Mouse (Mus musculus): ENCODE results near the gene H2al1i. TPM values are rescaled to one million over a fixed set of nuclear protein-coding genes. Genes with fewer than 3 reads are reported as not detected.

The H2al1i gene
- not detected in 2 replicates for polyA plus RNA-seq (2012; ENCODE audit: low replicate concordance)

GRCm38 (mm10) chrX:11324359-11324758 is at the start of gene H2al1i:
Gene H2al1i (plus strand): TSS chrX:11324659.

DNA sequence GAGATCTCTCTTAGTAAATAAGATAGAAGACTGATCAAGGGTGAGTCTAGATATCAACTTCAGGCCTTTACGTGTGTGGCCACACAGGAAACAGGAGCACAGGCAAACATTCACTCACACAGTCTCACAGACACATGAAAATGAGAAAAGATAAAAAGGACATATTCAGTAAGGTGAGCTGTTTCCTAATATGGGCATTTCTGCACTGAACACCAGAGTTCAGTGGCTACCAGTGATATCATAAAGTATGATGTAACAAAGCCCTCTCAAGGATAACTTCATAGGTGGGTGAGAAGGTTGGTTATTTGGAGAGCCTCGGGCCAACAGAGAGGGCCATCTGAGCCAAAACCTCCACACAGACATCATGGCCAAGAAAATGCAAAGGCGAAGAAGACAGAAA is 25.5 kb upstream of the H2al1i start, which contains the start of gene H2al1a:
H2al1a (plus strand) TSS at position 301 of the 400 bp plus-strand sequence.

GRCm38 (mm10) chrX:11302132-11302531 is 22.3 kb upstream of the H2al1i start, which contains the start of gene H2al1b:
Gene H2al1b (plus strand): TSS chrX:11302432.

GRCm38 (mm10) chrX:11305355-11305754 is 19.1 kb upstream of the H2al1i start, which contains the start of gene H2al1c:
Gene H2al1c (plus strand): TSS chrX:11305655.

DNA sequence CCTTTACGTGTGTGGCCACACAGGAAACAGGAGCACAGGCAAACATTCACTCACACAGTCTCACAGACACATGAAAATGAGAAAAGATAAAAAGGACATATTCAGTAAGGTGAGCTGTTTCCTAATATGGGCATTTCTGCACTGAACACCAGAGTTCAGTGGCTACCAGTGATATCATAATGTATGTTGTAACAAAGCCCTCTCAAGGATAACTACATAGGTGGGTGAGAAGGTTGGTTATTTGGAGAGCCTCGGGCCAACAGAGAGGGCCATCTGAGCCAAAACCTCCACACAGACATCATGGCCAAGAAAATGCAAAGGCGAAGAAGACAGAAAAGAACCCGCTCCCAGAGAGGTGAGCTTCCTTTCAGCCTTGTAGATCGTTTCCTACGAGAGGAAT is 15.9 kb upstream of the H2al1i start, which contains the start of gene H2al1d:
H2al1d (plus strand) TSS at position 301 of the 400 bp plus-strand sequence.

DNA sequence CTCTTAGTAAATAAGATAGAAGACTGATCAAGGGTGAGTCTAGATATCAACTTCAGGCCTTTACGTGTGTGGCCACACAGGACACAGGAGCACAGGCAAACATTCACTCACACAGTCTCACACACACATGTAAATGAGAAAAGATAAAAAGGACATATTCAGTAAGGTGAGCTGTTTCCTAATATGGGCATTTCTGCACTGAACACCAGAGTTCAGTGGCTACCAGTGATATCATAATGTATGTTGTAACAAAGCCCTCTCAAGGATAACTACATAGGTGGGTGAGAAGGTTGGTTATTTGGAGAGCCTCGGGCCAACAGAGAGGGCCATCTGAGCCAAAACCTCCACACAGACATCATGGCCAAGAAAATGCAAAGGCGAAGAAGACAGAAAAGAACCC is 12.8 kb upstream of the H2al1i start, which contains the start of gene H2al1e:
H2al1e (plus strand) TSS at position 301 of the 400 bp plus-strand sequence.

GRCm38 (mm10) chrX:11314858-11315257 is 9.6 kb upstream of the H2al1i start, which contains the start of gene H2al1f:
Gene H2al1f (plus strand): TSS chrX:11315158.

DNA sequence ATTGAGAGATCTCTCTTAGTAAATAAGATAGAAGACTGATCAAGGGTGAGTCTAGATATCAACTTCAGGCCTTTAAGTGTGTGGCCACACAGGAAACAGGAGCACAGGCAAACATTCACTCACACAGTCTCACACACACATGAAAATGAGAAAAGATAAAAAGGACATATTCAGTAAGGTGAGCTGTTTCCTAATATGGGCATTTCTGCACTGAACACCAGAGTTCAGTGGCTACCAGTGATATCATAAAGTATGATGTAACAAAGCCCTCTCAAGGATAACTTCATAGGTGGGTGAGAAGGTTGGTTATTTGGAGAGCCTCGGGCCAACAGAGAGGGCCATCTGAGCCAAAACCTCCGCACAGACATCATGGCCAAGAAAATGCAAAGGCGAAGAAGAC is 6.5 kb upstream of the H2al1i start, which contains the start of gene H2al1g:
H2al1g (plus strand) TSS at position 301 of the 400 bp plus-strand sequence.

GRCm38 (mm10) chrX:11321192-11321591 is 3.3 kb upstream of the H2al1i start, which contains the start of gene H2al1h:
Gene H2al1h (plus strand): TSS chrX:11321492.

DNA sequence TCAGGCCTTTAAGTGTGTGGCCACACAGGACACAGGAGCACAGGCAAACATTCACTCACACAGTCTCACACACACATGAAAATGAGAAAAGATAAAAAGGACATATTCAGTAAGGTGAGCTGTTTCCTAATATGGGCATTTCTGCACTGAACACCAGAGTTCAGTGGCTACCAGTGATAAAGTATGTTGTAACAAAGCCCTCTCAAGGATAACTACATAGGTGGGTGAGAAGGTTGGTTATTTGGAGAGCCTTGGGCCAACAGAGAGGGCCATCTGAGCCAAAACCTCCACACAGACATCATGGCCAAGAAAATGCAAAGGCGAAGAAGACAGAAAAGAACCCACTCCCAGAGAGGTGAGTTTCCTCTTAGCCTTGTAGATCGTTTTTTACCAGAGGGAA is 3.1 kb downstream of the H2al1i start, which contains the start of gene H2al1j:
H2al1j (plus strand) TSS at position 301 of the 400 bp plus-strand sequence.

Other genes starting within 250 kb of the H2al1i start
- gene H2al1a, start 25.4 kb upstream of the H2al1i start, polyA plus RNA-seq (2012; ENCODE audit: low replicate concordance): not detected in 2 replicates
- gene H2al1b, start 22.2 kb upstream of the H2al1i start, polyA plus RNA-seq (2012; ENCODE audit: low replicate concordance): not detected in 2 replicates
- not detected in 2 replicates for gene H2al1c, start 19.0 kb upstream of the H2al1i start, polyA plus RNA-seq (2012; ENCODE audit: low replicate concordance)
- gene H2al1d, start 15.8 kb upstream of the H2al1i start, polyA plus RNA-seq (2012; ENCODE audit: low replicate concordance): not detected in 2 replicates
- not detected in 2 replicates for gene H2al1e, start 12.7 kb upstream of the H2al1i start, polyA plus RNA-seq (2012; ENCODE audit: low replicate concordance)
- not detected in 2 replicates for gene H2al1f, start 9.5 kb upstream of the H2al1i start, polyA plus RNA-seq (2012; ENCODE audit: low replicate concordance)
- not detected in 2 replicates for gene H2al1g, start 6.4 kb upstream of the H2al1i start, polyA plus RNA-seq (2012; ENCODE audit: low replicate concordance)
- not detected in 2 replicates for gene H2al1h, start 3.2 kb upstream of the H2al1i start, polyA plus RNA-seq (2012; ENCODE audit: low replicate concordance)
- gene H2al1j, start 3.2 kb downstream of the H2al1i start, polyA plus RNA-seq (2012; ENCODE audit: low replicate concordance): not detected in 2 replicates

All from hematopoietic multipotent progenitor cell, adult 10-12 weeks (in vitro differentiated cells).